Mouse (Mus musculus) midbrain, embryonic 10.5 days (tissue): Measurements from ENCODE around the gene Ppp4r3a. TPM values are rescaled to one million over a fixed set of nuclear protein-coding genes. Genes with fewer than 3 reads are reported as not detected.

Experiments
- DNase-seq: peaks from one replicate; pipeline ENCODE4 v3.0.0-alpha.2; 2017; ENCODE audit warnings: low spot score
- H3K27ac ChIP-seq: fragments of 300-500 bp; sonication (generic); replicated peaks from 2 replicates; pipeline ENCODE4 v1.5.1; 2016; ENCODE audit warnings: mild to moderate bottlenecking
- H3K27me3 ChIP-seq: fragments of 300-500 bp; sonication (generic); 2 replicates; pipeline ENCODE4 v1.6.1; 2016; ENCODE audit warnings: low read depth, mild to moderate bottlenecking; ENCODE audit not compliant: poor library complexity, severe bottlenecking
- H3K36me3 ChIP-seq: fragments of 300-500 bp; sonication (generic); 2 replicates; pipeline ENCODE4 v1.6.1; 2016; ENCODE audit warnings: mild to moderate bottlenecking, moderate library complexity
- H3K4me1 ChIP-seq: fragments of 300-500 bp; sonication (generic); 2 replicates; pipeline ENCODE4 v1.6.1; 2016
- H3K4me3 ChIP-seq: fragments of 300-500 bp; sonication (generic); 2 replicates; pipeline ENCODE4 v1.5.1; 2016; ENCODE audit warnings: mild to moderate bottlenecking, moderate library complexity
- H3K9me3 ChIP-seq: fragments of 300-500 bp; sonication (generic); replicated peaks from 2 replicates; pipeline ENCODE4 v1.6.1; 2016; ENCODE audit warnings: mild to moderate bottlenecking
- WGBS: fragments of 180-500 bp; shearing (Covaris S2); methylation state at CpG from one replicate; pipeline ENCODE4 v1.1.7; 2016; 5-methylcytosine and 5-hydroxymethylcytosine counted together
- polyA plus RNA-seq: library from polyadenylated mRNA; unstranded; fragments of >200 nt; fragmentation: Nextera tagmentation; extraction: Ambion mirVana; gene quantifications from 2 replicates; pipeline ENCODE4 v1.2.1, GENCODE M21; 2016

Gene Ppp4r3a
- polyA plus RNA-seq, 1 experiment from 2014 or later, result 51.5 TPM

DNA sequence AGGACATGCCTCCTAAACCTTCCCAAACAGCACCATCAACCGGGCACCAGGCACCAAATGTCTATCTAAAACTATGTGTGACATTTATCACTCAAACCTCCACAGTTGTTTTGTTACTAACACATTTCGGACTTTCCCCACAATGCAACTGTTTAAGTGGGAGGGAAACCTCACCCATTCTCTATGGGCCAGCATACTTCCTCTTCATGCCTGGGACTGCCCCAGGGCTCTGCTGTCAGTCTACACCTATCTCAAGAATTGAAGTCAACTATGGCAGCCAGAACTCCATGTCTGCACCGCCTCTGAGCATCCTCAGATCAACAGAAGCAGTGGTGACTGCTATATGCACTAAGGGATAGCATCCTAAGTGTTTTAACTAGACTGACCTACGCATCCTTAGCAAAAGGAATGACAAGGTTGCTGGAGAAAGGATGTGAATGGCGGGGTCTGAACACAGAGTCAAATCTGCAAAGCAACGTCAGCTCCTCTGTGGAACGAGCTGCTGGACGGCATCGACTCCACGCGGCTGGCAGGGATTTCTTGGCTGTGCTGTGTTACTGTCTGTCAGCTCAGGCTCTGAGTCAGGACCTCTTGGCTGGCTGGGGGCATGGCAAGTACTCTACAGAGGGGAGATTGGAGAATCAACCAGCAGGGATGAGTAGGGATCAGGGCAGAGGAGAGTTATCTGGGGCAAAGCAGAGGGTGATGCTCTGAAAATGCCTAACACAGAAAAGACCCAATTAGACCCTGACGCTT, 77.7 kb downstream of the Ppp4r3a start:
- H3K9me3 ChIP-seq, result no peaks in the 10 kb centered on the region
- H3K4me3 ChIP-seq, result no peak overlapping the region
- H3K27me3 ChIP-seq, result no peaks in the 10 kb centered on the region; the same call in 1 of the 2 replicates
- no peak overlapping the region for H3K27ac ChIP-seq
- DNase-seq, result no peak
- H3K36me3 ChIP-seq, result peaks cover 10% of the 10 kb centered on the region; the same call in 1 of the 2 replicates
- 89% methylated on average over 12 of the region's 12 CpGs for WGBS
- peaks cover 91% of the 10 kb centered on the region for H3K4me1 ChIP-seq

DNA sequence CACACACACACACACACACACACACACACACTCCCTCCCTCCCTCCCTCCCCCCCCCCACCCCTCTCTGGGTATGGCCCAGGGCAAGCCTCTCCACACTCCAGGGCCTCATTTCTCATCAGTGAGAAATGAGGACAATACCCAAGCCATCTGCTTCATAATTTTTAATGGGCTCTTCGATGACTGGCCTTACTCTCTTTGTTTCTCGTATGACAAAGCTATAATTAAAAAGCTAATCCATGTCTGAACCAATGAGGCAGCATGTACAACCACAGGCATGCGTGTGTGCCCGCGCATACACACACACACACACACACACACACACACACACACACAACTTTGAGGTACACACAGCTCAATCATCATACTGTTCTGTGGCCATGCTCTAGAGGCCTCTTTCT, 78.5 kb downstream of the Ppp4r3a start:
- Histone ChIP-seq H3K4me1 (peaks cover 87% of the 10 kb centered on the region), H3K9me3 (no peaks in the 10 kb centered on the region), H3K27me3 (no peaks in the 10 kb centered on the region; the same call in 1 of the 2 replicates), H3K27ac (peak overlapping the region; percentile 63; the same call in 1 of the 2 replicates), H3K36me3 (peaks cover 13% of the 10 kb centered on the region; the same call in 1 of the 2 replicates), H3K4me3 (no peak overlapping the region)
- 92% methylated on average over 5 of the region's 5 CpGs for WGBS
- no peak for DNase-seq

DNA sequence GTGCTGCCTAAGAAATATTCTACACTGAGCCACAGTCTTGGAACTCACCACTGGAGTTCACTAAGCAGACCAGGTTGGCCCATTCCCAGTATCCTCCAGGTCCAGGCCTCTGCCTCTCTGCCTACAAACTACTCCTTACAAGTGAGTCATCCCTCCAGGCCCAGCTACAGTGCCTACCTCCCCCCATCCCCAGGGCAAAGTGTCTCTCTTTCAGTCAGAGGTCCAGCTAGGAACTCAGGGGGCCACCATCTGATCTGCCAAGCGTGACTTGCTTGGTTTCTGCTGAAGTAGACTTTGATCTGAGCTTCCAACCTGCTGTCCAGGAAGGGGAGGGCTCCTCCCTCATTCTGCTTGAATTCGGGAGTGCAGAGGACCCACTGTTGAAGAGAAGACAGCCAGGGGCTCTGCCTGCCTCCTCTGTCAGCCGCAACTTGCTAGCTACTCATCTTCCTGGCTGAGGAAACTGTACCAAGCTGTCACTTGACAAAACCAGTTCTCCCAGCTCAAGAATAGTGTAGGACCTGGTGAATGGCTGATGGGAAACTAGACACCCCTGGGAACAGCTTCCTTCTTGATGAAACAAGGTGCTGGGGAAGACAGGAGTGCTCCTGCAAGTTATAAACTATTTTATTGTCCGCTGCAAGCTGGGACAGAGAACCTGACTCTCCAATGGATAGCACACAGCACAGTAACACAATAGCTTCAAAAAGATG, 80.5 kb downstream of the Ppp4r3a start:
- Histone ChIP-seq H3K27me3 (no peaks in the 10 kb centered on the region; the same call in 1 of the 2 replicates), H3K36me3 (peaks cover 13% of the 10 kb centered on the region; the same call in 1 of the 2 replicates), H3K4me3 (no peak overlapping the region), H3K9me3 (no peaks in the 10 kb centered on the region), H3K27ac (peak overlapping the region; percentile 35), H3K4me1 (peaks cover 92% of the 10 kb centered on the region)
- DNase-seq, result no peak
- WGBS, result 37% methylated on average over 4 of the region's 4 CpGs

DNA sequence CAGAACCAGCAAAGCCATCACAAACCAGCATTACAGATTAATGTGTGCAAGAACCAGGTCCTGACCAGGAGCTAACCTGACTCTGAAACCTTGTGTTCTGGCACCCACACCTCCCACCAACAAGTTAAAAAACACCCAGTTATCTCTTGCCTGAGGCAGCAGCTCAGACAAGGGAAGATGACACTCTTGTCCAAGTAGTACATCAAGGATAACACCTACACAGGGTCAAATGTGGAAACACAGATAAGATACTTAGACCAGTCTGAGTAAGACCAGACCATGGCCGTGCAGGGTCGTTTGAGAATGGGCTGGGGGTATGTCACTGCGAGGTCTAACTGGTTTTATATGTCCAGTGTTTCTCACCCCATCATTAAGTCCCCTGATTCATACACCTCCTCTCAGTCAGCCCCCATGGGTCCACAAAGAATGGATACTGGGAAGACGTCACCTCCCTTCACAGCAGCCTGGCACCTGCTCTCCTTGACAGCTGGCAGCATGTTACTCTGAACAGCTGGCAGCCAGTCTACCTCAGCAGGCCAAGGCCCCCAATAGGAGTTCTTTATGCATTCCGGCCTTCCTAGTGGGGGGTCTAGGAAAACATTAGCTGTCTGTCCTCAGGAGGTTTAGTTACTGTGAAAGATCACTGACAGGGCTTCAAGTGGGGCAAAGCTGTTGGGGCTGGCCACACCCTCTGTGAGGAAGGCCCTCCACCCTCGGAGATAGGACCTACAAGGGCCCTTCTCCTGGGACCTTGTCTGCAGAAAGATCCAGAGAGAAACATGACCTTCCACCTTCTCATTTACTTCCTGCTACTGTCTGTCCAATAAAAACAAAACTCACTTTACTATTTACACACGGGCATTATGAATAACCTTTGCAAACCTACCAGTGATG, 84.2 kb downstream of the Ppp4r3a start:
- H3K4me1 ChIP-seq, result peaks cover 94% of the 10 kb centered on the region
- H3K4me3 ChIP-seq, result no peak overlapping the region
- H3K27me3 ChIP-seq, result peaks cover 6% of the 10 kb centered on the region
- WGBS, result 53% methylated on average over 7 of the region's 7 CpGs
- H3K9me3 ChIP-seq, result no peaks in the 10 kb centered on the region
- no peak for DNase-seq
- H3K36me3 ChIP-seq, result peaks cover 8% of the 10 kb centered on the region; the same call in 1 of the 2 replicates
- H3K27ac ChIP-seq, result peak overlapping the region; percentile 28; the same call in 1 of the 2 replicates

DNA sequence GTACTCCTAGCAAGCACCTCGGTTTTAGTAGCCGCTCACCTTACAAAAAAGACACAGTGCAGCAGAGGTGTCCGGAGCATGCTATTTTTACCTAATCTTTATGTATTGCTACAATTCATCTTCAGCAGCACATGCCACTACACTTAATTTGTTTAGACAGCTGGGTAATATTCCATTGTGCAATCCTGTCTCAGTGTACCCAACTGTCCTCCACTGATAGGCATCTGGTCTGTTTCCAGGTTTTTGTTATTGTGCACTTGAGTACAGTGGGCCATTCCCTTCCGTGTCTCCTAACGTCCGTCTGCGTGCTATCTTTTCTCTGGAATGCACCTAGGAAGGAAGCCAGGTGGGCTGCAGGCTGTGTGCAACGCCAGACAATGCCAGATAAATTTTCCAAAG, 84.9 kb downstream of the Ppp4r3a start:
- 69% methylated on average over 8 of the region's 8 CpGs for WGBS
- Histone ChIP-seq H3K4me3 (no peak overlapping the region), H3K4me1 (peaks cover 92% of the 10 kb centered on the region)

DNA sequence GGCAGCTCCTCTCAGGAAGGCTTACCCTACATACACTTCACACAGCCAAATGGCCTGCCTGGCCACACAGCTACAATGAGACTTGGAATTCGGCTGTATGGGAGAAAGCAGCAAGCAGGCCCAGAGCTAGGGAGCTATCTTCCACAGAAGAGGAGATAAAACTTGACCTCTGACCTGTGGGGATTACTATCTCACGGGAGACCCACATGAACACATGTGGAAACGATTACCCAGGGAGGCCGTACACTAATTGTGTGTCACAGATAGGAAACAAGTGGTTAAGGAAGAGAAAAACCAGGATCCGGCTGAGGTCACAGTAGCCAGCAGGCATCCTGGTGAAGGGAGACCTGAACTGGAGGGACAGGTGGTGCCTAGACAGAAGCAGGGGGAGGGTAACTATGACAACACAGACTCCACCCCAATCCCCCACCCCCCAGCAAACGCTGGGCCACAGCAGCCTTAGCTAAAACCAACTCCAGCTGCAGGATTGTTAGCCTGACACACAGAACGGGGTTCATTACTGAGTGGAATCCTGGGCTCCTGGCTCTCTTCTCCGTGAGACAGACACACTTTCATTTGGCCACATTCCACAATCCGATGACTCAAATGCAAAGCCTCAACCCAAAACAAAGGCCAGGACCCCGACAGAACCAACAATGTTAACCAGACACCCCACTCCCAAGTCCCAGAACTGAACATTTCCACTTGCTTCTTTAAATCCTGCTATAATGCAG, 85.5 kb downstream of the Ppp4r3a start:
- peaks cover 13% of the 10 kb centered on the region; the same call in 1 of the 2 replicates for H3K36me3 ChIP-seq
- 21% methylated on average over 10 of the region's 10 CpGs for WGBS
- H3K27ac ChIP-seq, result peak overlapping the region; percentile 64
- H3K4me3 ChIP-seq, result no peak overlapping the region
- H3K27me3 ChIP-seq, result peaks cover 17% of the 10 kb centered on the region
- DNase-seq, result peak; percentile 27
- H3K4me1 ChIP-seq, result peaks cover 92% of the 10 kb centered on the region
- H3K9me3 ChIP-seq, result no peaks in the 10 kb centered on the region

More for the DNA sequence above, 84.9 kb downstream of the Ppp4r3a start:
- H3K27ac ChIP-seq, result no peak overlapping the region
- H3K9me3 ChIP-seq, result no peaks in the 10 kb centered on the region
- DNase-seq, result no peak
- H3K36me3 ChIP-seq, result peaks cover 8% of the 10 kb centered on the region; the same call in 1 of the 2 replicates
- H3K27me3 ChIP-seq, result peaks cover 11% of the 10 kb centered on the region

DNA sequence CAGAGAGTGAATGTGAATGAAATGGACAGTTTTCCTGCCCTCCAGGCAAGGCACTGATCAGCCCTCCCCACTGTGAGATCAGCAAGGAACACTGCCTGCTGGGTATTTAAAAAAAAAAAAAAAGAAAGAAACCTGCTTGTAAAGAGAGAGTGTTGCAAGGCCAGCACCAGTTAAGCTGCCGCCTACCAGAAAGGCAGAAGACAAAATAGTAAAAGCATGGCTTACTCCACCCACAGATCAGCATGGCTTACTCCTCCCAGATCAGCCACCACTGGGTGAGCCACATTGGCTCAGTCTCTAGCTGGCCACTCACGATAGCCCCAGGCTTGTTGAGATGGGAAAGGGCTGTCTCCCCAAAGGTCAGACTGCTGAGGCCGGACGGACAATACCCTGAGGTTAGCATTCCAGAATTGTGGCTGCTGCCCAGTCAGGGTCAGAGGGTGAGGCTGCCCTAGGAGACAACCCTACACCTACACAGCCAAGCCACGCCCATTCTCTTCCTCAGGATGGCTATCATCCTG, 87.1 kb downstream of the Ppp4r3a start:
- Histone ChIP-seq H3K9me3 (no peaks in the 10 kb centered on the region), H3K27ac (peak overlapping the region; percentile 64), H3K4me3 (no peak overlapping the region), H3K36me3 (peaks cover 13% of the 10 kb centered on the region; the same call in 1 of the 2 replicates), H3K4me1 (peaks cover 84% of the 10 kb centered on the region), H3K27me3 (peaks cover 18% of the 10 kb centered on the region)
- peak; percentile 28 for DNase-seq
- 9% methylated on average over 5 of the region's 5 CpGs for WGBS

DNA sequence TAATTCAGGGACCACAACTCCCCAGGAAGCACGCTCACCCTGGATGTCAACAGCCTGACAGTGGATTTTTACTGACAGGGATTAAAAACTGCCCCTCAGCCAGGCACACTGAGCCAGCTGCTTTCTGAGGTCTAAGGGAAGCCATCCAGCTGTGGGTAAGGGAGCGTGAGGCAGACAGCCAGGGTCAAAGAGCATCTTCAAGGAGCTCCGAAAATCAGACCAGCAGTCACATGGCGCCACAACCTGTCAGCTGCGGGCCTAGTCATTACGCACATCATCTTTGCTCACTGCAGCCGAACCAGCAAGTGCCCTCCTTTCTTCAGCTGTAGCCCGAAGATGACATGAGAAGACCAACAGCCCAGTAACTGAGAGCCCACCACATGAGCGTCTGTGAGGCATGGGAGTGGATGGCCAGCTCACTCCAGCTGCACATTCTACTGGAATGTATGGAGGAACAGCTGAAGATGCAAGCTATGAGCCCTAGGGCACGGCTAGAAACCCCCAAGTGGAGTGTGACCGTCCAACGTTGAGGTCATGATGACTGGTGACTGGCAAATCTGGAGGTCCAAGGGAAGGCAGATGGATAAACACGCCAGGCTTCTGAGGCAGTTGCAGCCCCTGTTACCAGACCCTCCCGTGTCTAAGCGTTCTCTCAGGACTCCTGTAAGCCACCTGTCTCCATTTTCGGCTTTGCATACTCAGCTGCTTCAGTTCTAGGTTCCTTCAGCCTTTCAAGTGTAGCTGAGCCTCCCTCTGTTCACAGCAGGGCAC, 87.7 kb downstream of the Ppp4r3a start:
- Histone ChIP-seq H3K27me3 (peaks cover 18% of the 10 kb centered on the region), H3K36me3 (peaks cover 11% of the 10 kb centered on the region; the same call in 1 of the 2 replicates), H3K27ac (peak overlapping the region; percentile 64; the same call in 1 of the 2 replicates), H3K4me1 (peaks cover 84% of the 10 kb centered on the region), H3K4me3 (0 out of 2 replicates have a peak overlapping the region, but pooled peaks have one; percentile 4), H3K9me3 (no peaks in the 10 kb centered on the region)
- WGBS, result 24% methylated on average over 16 of the region's 16 CpGs
- peak; percentile 40 for DNase-seq

DNA sequence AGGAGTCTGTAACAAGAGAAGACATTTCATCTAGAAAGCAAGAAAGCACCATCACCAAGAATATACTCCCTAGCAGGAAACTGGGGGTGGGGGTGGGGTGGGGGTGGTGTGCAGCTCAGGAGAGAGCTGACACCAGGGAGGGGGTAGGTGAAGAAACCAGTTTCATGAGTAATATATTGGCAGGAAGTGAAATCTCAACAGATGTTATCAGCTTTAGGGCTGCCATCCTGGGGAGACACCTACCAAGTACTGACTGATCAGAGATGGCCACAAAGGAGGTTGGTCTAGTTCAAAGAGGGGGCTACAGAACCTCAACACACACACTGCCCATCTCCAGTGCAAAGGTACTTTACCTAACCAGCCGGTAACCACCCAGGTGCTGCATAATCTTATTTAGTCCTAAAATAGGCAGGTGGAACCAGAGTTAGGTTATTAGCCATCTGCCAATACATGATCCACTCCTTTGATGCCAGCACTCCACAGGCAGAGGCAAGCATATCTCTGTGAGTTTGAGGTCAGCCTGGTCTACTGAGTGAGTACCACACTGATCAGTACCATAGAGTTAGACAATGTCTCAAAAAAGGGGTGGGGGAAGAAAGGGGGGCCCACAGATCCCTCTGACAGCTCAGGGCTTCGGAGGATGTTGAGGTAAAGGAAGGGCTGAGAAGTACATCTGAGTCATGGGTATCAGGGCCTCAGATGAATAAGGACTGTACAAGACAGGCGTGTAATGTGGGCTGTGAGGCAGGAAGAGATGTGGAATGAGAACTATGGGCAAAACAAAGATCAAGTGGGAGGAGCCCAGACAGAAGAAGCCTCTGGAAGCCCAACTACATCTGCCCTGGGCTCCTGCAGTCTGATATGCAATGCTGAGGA, 89.1 kb downstream of the Ppp4r3a start:
- Histone ChIP-seq H3K27me3 (peaks cover 18% of the 10 kb centered on the region), H3K9me3 (no peaks in the 10 kb centered on the region), H3K4me1 (peaks cover 90% of the 10 kb centered on the region), H3K4me3 (no peak overlapping the region), H3K36me3 (peaks cover 5% of the 10 kb centered on the region; the same call in 1 of the 2 replicates), H3K27ac (no peak overlapping the region)
- WGBS, result 87% methylated on average over 3 of the region's 3 CpGs
- DNase-seq, result no peak

DNA sequence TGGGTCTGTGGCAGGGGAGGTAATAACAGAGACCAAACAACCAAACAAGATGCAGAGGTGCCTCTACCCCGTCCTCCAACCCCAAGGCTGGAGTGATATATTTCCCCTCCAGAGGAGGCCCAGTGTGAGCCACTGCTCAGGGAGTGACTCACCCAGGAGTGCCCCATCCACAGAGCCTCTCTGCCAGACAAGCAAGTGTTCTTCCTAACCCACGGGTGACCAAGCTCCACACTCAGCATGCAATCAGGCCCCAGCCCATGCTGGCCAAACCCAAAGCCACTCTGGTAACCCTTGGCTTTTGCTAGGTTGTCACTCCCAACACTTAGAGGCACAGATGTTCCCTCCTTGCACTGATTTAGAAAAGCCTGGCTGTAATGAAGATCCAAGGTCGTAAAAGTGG, 90.4 kb downstream of the Ppp4r3a start:
- peaks cover 90% of the 10 kb centered on the region for H3K4me1 ChIP-seq
- peaks cover 23% of the 10 kb centered on the region for H3K27me3 ChIP-seq
- H3K36me3 ChIP-seq, result peaks cover 5% of the 10 kb centered on the region; the same call in 1 of the 2 replicates
- H3K9me3 ChIP-seq, result no peaks in the 10 kb centered on the region
- DNase-seq, result no peak
- H3K27ac ChIP-seq, result no peak overlapping the region
- H3K4me3 ChIP-seq, result no peak overlapping the region
- 77% methylated on average over 3 of the region's 3 CpGs for WGBS
